ENCODE assay signal across 12 mouse cellular contexts in genomic region chr12:17699480-17699879, GRCm38 (mm10). TPM values are rescaled to one million over a fixed set of nuclear protein-coding genes. Genes with fewer than 3 reads are reported as not detected.
DNase-seq lines count a peak whose midpoint lies in the region; ATAC-seq and TF ChIP-seq lines count a peak whose summit lies in the region.
"Had no signal": no experiment of that assay in that cellular context is flagged by ENCODE, and none has a peak within 500 bp of the region (broad histone marks: within the 10 kb centered on the region; RNA-seq: fewer than 3 reads in every experiment).

No protein-coding gene starts in this region.

- no peak overlapping the region for H3K9ac ChIP-seq in kidney, embryonic 14.5 days (ENCODE audit: low read depth, low read length)
- no peak overlapping the region; the same call in 1 of the 2 replicates for H3K9ac ChIP-seq in hindbrain, embryonic 12.5 days
- no peak overlapping the region for H3K9ac ChIP-seq in liver, postnatal 0 days (replicated peaks)

- no peak for TF ChIP-seq CTCF in liver, postnatal 0 days (IDR thresholded peaks at IDR 0.05; ENCODE audit: low read depth)

- no peaks in the 10 kb centered on the region for H3K36me3 ChIP-seq in kidney, embryonic 14.5 days (ENCODE audit: control insufficient read depth, insufficient read depth, low read length)
- H3K36me3 ChIP-seq in hindbrain, embryonic 12.5 days: no peaks in the 10 kb centered on the region
- H3K36me3 ChIP-seq in liver, postnatal 0 days (replicated peaks; ENCODE audit: insufficient read depth, low read length): no peaks in the 10 kb centered on the region

- 95% methylated on average over 1 of the region's 1 CpGs for WGBS in kidney, embryonic 14.5 days
- 67% methylated on average over 1 of the region's 1 CpGs for WGBS in hindbrain, embryonic 12.5 days
- WGBS in liver, postnatal 0 days (ENCODE audit: insufficient replicate concordance): 30% methylated on average over 1 of the region's 1 CpGs

- H3K27me3 ChIP-seq in kidney, embryonic 14.5 days (ENCODE audit: control insufficient read depth, insufficient read depth, low read length): no peaks in the 10 kb centered on the region
- no peaks in the 10 kb centered on the region; the same call in 1 of the 2 replicates for H3K27me3 ChIP-seq in hindbrain, embryonic 12.5 days
- H3K27me3 ChIP-seq in liver, postnatal 0 days (ENCODE audit: insufficient read depth, low read length): no peaks in the 10 kb centered on the region
- H3K27me3 ChIP-seq: megakaryocyte, embryonic 14.5 days had no signal

- H3K4me2 ChIP-seq in kidney, embryonic 14.5 days (replicated peaks; ENCODE audit: low read depth, low read length): no peak overlapping the region
- H3K4me2 ChIP-seq in hindbrain, embryonic 12.5 days (replicated peaks): no peak overlapping the region
- H3K4me2 ChIP-seq in liver, postnatal 0 days (ENCODE audit: low read depth, low read length): peak overlapping the region; percentile 33

- DNase-seq in kidney, postnatal 4 days: no peak
- DNase-seq in embryo, embryonic 9.5 days (ENCODE audit: extremely low spot score): peak; percentile 21
- no peak for DNase-seq in liver, postnatal 0 days
- DNase-seq in lung, postnatal 25 days (ENCODE audit: low spot score): no peak
- no peak for DNase-seq in heart, adult 11 months
- DNase-seq: adrenal gland, postnatal 25 days; cerebellum, adult 11-12 months had no signal

- TF ChIP-seq EP300 in liver, postnatal 0 days (IDR thresholded peaks at IDR 0.05; ENCODE audit: low read depth): no peak

- H3K4me3 ChIP-seq in kidney, embryonic 14.5 days (ENCODE audit: low read length): no peak overlapping the region
- H3K4me3 ChIP-seq in hindbrain, embryonic 12.5 days: no peak overlapping the region
- H3K4me3 ChIP-seq in liver, postnatal 0 days (ENCODE audit: low read depth, low read length): no peak overlapping the region
- H3K4me3 ChIP-seq: megakaryocyte, embryonic 14.5 days had no signal

- H3K9me3 ChIP-seq in kidney, embryonic 14.5 days (ENCODE audit: control insufficient read depth, low read length): no peaks in the 10 kb centered on the region
- H3K9me3 ChIP-seq in hindbrain, embryonic 12.5 days (replicated peaks): no peaks in the 10 kb centered on the region
- no peaks in the 10 kb centered on the region for H3K9me3 ChIP-seq in liver, postnatal 0 days (ENCODE audit: low read length)
- H3K9me3 ChIP-seq: megakaryocyte, embryonic 14.5 days had no signal

- no peak overlapping the region for H3K27ac ChIP-seq in kidney, embryonic 14.5 days (ENCODE audit: low read depth, low read length)
- peak overlapping the region; percentile 30; the same call in 1 of the 2 replicates for H3K27ac ChIP-seq in hindbrain, embryonic 12.5 days
- peak overlapping the region; percentile 75 for H3K27ac ChIP-seq in liver, postnatal 0 days (ENCODE audit: low read depth)

- H3K4me1 ChIP-seq in kidney, embryonic 14.5 days (ENCODE audit: control insufficient read depth, insufficient read depth, low read length): peaks cover 16% of the 10 kb centered on the region; the same call in 1 of the 2 replicates
- H3K4me1 ChIP-seq in hindbrain, embryonic 12.5 days: peaks cover 31% of the 10 kb centered on the region
- H3K4me1 ChIP-seq in liver, postnatal 0 days (ENCODE audit: insufficient read depth): peaks cover 62% of the 10 kb centered on the region

- ATAC-seq in kidney, embryonic 14.5 days (ENCODE audit: low FRiP score, low TSS enrichment): peak; percentile 24; the same call in 1 of the 2 replicates
- ATAC-seq in hindbrain, embryonic 12.5 days (ENCODE audit: low FRiP score): peak; percentile 87
- ATAC-seq in liver, postnatal 0 days: peak; percentile 57
- ATAC-seq in granulocyte monocyte progenitor cell, adult 5-6 weeks (replicated peaks; ENCODE audit: poor library complexity, severe bottlenecking): no peak
- ATAC-seq: intestine, postnatal 0 days had no signal

RNA-seq across cellular contexts. Expression of gene Hpcal1, which starts 8.8 kb away (rescaled TPM):
- 44.8 and 58.1 TPM in 2 replicates for polyA plus RNA-seq in kidney, embryonic 14.5 days (2014; fragmentation: Nextera tagmentation; extraction: Ambion mirVana)
- polyA plus RNA-seq in hindbrain, embryonic 12.5 days (2016; fragmentation: Nextera tagmentation; extraction: Ambion mirVana): 42.8 and 48.9 TPM in 2 replicates
- polyA plus RNA-seq in liver, postnatal 0 days (2015; fragmentation: Nextera tagmentation; extraction: Ambion mirVana): 18.6 and 20.8 TPM in 2 replicates
- total RNA-seq in granulocyte monocyte progenitor cell, adult 5-6 weeks (2014; fragmentation: Nextera tagmentation): 58.9 and 59.4 TPM in 2 replicates
- total RNA-seq in granulocyte monocyte progenitor cell, adult 5-6 weeks (2017): 19.6 and 21.7 TPM in 2 replicates
